Mouse (Mus musculus) ES-E14 (cell line): ENCODE measurements around the gene Zfp385c. TPM values are rescaled to one million over a fixed set of nuclear protein-coding genes. Genes with fewer than 3 reads are reported as not detected.

Source experiments
- DNase-seq: peaks from one replicate; pipeline ENCODE4 v3.0.0-alpha.2; 2013; ENCODE audit warnings: low read depth, low spot score
- H3K27ac ChIP-seq: 2 replicates; pipeline ENCODE4 v1.5.1; 2012; ENCODE audit warnings: low read depth, mild to moderate bottlenecking, low read length, moderate library complexity, mixed read lengths; ENCODE audit not compliant: poor library complexity, insufficient read depth, severe bottlenecking
- H3K36me3 ChIP-seq: 2 replicates; pipeline ENCODE4 v1.6.1; 2012; ENCODE audit warnings: mild to moderate bottlenecking, low read length, moderate library complexity, mixed read lengths; ENCODE audit not compliant: control insufficient read depth, poor library complexity, insufficient read depth, severe bottlenecking
- H3K4me1 ChIP-seq, 2 experiments: fragments of 150-350 bp in 1 of 2; sonication (generic) in 1 of 2; 2 replicates each; pipeline ENCODE4 v1.6.1; 2012; ENCODE audit warnings: low read length in 2 of 2, mild to moderate bottlenecking in 1 of 2, mixed read lengths in 1 of 2; ENCODE audit not compliant: control insufficient read depth in 2 of 2, insufficient read depth in 2 of 2, poor library complexity in 1 of 2
- H3K4me3 ChIP-seq, 2 experiments: fragments of 150-350 bp in 1 of 2; sonication (generic) in 1 of 2; 2 replicates each; pipeline ENCODE4 v1.5.1; 2012; ENCODE audit warnings: low read length in 2 of 2, low read depth in 1 of 2, mild to moderate bottlenecking in 1 of 2, mixed read lengths in 1 of 2; ENCODE audit not compliant: insufficient read depth in 1 of 2, poor library complexity in 1 of 2, severe bottlenecking in 1 of 2
- H3K9ac ChIP-seq: 2 replicates; pipeline ENCODE4 v1.6.1; 2012; ENCODE audit warnings: low read depth, mild to moderate bottlenecking, low read length, mixed read lengths; ENCODE audit not compliant: poor library complexity, insufficient read depth, severe bottlenecking
- H3K9me3 ChIP-seq: fragments of 150-350 bp; sonication (generic); 2 replicates; pipeline ENCODE4 v1.6.1; 2012; ENCODE audit warnings: low read depth, mild to moderate bottlenecking, low read length; ENCODE audit not compliant: control insufficient read depth, insufficient read depth
- CHD2 ChIP-seq: IDR thresholded peaks from 2 replicates; pipeline ENCODE4 v1.6.1; 2014; ENCODE audit warnings: mild to moderate bottlenecking, low read depth, low read length, inconsistent platforms
- HCFC1 ChIP-seq: IDR thresholded peaks from 2 replicates; pipeline ENCODE4 v1.6.1; 2012; ENCODE audit warnings: low read length, inconsistent platforms, borderline replicate concordance; ENCODE audit not compliant: insufficient read depth
- MAFK ChIP-seq: IDR thresholded peaks from 2 replicates; pipeline ENCODE4 v1.6.1; 2014; ENCODE audit warnings: mild to moderate bottlenecking, low read depth, low read length, inconsistent platforms; ENCODE audit not compliant: insufficient read depth
- ZC3H11A ChIP-seq: IDR thresholded peaks from 2 replicates; pipeline ENCODE4 v1.6.1; 2012; ENCODE audit warnings: low read depth, mild to moderate bottlenecking, inconsistent platforms, low read length, borderline replicate concordance
- ZNF384 ChIP-seq: IDR thresholded peaks from 2 replicates; pipeline ENCODE4 v1.6.1; 2012; ENCODE audit warnings: low read depth, low read length, inconsistent platforms
- in situ Hi-C, 2 experiments: fragments of 600-800 bp; cut with MboI; formaldehyde crosslinking; loops; one replicate each; pipeline ENCODE4 v1.15.1; 2025; ENCODE audit warnings: low sequenced_read_pairs in 2 of 2, inconsistent platforms in 1 of 2; ENCODE audit not compliant: unreplicated experiment in 2 of 2
- total RNA-seq: library from RNA; depleted of rRNA; stranded (reverse); fragments of 300-350 nt; gene quantifications from 2 replicates; pipeline ENCODE4 v1.2.3, GENCODE M21; 2012

Gene Zfp385c
- total RNA-seq, 1 experiment: 0.09 TPM

DNA sequence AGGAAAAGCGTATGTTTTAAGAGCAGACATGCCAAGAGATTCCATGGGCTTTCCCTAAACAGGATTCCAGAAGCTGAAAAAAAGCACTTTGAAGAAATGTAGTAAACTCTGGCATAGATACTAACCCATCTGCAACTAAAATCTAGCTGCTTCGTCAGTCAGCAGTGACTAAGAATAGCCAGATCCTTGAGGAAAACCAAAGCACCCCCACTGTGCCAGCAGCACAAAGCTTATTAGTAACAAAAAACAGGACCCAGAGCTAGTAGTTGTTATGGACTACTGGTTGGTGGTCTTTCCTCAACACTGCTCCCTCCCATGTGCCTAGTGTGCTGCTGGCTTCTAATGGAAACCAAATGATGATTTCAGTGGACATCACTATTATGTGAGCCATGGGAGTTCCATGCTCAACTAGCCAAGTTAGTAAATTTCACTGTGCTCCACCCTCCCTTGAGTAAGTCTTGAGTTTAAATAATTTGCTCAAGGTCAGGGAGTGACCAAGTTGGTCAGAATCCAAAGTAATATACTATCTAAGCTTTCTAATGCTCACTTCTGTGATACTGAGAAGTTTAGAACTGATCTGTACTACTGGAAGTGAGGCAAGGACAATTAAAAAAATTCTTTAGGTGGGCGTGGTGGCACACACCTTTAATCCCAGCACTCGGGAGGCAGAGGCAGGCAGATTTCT is 87.8 kb downstream of the Zfp385c start:
- TF ChIP-seq ZNF384 (no peak), ZC3H11A (no peak)
- no peak overlapping the region for H3K4me3 ChIP-seq
- H3K36me3 ChIP-seq: peaks cover 14% of the 10 kb centered on the region
- no peaks in the 10 kb centered on the region for H3K9me3 ChIP-seq
- no peak overlapping the region for H3K9ac ChIP-seq
- no peak overlapping the region for H3K27ac ChIP-seq
- in situ Hi-C loops: no loop called here
- peaks cover 5 to 16% of the 10 kb centered on the region in 2 experiments; a peak in 2 of 4 replicates for H3K4me1 ChIP-seq
- no peak for DNase-seq

DNA sequence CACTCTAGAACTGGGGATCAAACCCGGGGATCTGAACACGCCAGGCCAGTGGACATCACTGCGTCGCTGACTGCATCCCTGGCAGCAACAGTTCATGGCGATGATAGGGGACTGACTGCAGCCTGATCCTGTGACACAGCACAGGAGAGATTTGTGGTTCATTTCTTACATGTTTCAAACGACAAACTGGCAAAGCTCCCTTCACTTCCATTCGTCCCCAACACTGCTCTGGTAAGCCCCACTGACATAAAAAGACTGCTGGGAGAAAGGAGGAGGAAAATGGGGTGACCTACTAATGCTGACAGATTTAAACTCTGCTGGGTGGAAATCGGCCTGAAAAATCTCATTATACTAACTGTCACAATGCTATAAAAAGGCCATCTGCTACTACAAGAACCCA is 88.4 kb downstream of the Zfp385c start:
- H3K27ac ChIP-seq: no peak overlapping the region
- in situ Hi-C loops: no loop called here
- peaks cover 20% of the 10 kb centered on the region for H3K36me3 ChIP-seq
- no peak for TF ChIP-seq HCFC1
- H3K4me1 ChIP-seq: peaks cover 5 to 16% of the 10 kb centered on the region in 2 experiments; a peak in 2 of 4 replicates
- no peak overlapping the region for H3K9ac ChIP-seq
- no peaks in the 10 kb centered on the region for H3K9me3 ChIP-seq
- no peak for DNase-seq
- no peak overlapping the region for H3K4me3 ChIP-seq

DNA sequence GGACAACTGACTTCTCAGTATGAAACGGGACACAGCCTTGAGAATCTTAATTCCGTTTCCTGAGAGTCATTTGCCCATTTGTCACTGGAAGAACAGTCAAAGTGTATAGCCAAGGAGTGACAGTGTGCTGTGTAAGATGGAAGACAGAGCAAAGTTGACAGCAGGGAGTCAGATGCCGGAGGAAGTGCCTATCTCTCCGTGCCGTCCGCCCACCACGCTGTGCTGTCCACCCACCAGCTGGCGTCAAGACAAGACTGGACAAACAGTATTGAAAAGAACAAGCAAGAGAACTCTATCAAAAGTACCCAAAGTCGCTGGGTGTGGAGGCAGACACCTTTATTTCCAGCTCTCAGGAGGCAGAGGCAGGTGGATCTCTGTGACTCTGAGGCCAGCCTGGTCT is 89.1 kb downstream of the Zfp385c start:
- Histone ChIP-seq H3K36me3 (peaks cover 26% of the 10 kb centered on the region), H3K9me3 (no peaks in the 10 kb centered on the region), H3K4me3 (no peak overlapping the region), H3K9ac (no peak overlapping the region), H3K4me1 (peaks cover 5 to 16% of the 10 kb centered on the region in 2 experiments; a peak in 2 of 4 replicates), H3K27ac (no peak overlapping the region)
- no peak for DNase-seq
- in situ Hi-C loops: no loop called here
- TF ChIP-seq ZNF384 (no peak), ZC3H11A (no peak), MAFK (no peak), HCFC1 (no peak), CHD2 (no peak)

GRCm38 (mm10) chr11:100601372-100601771 is 90.9 kb downstream of the Zfp385c start:
- Histone ChIP-seq H3K36me3 (peaks cover 42% of the 10 kb centered on the region), H3K9me3 (no peaks in the 10 kb centered on the region)
- in situ Hi-C loops: no loop called here

GRCm38 (mm10) chr11:100598074-100598473 is 94.2 kb downstream of the Zfp385c start:
- Histone ChIP-seq H3K4me1 (no peaks in the 10 kb centered on the region; a peak in 1 of 4 replicates), H3K4me3 (no peak overlapping the region), H3K27ac (no peak overlapping the region), H3K9me3 (no peaks in the 10 kb centered on the region), H3K9ac (no peak overlapping the region), H3K36me3 (peaks cover 58% of the 10 kb centered on the region)
- in situ Hi-C loops: no loop called here
- no peak for DNase-seq
- TF ChIP-seq ZC3H11A (no peak), MAFK (no peak), CHD2 (no peak), ZNF384 (no peak), HCFC1 (no peak)

More at GRCm38 (mm10) chr11:100601372-100601771, 90.9 kb downstream of the Zfp385c start:
- no peak for DNase-seq
- TF ChIP-seq ZNF384: no peak
- TF ChIP-seq MAFK: no peak
- no peak for TF ChIP-seq CHD2
- no peak for TF ChIP-seq ZC3H11A
- no peak for TF ChIP-seq HCFC1
- peaks cover 2 to 15% of the 10 kb centered on the region in 2 experiments; a peak in 2 of 4 replicates for H3K4me1 ChIP-seq
- no peak overlapping the region for H3K27ac ChIP-seq
- H3K4me3 ChIP-seq: no peak overlapping the region
- no peak overlapping the region for H3K9ac ChIP-seq
